Mouse (Mus musculus) midbrain, embryonic 14.5 days (tissue): Measurements from ENCODE around the gene Cyth2. TPM values are rescaled to one million over a fixed set of nuclear protein-coding genes. Genes with fewer than 3 reads are reported as not detected.
A peak's percentile ranks its signal among the peaks of the same experiment; 100 is the strongest.

Experiments used
- ATAC-seq: fragments of 200-750 bp; cut with Nextera tagmentation; 2 replicates; pipeline ENCODE4 v1.8.0; 2017; ENCODE audit warnings: moderate number of reproducible peaks, moderate library complexity; ENCODE audit not compliant: low FRiP score, low TSS enrichment
- DNase-seq: peaks from one replicate; pipeline ENCODE4 v3.0.0-alpha.2; 2015
- H3K27ac ChIP-seq: fragments of 300-500 bp; sonication (generic); replicated peaks from 2 replicates; pipeline ENCODE4 v1.5.1; 2014; ENCODE audit warnings: mild to moderate bottlenecking, low read depth, low read length, moderate library complexity
- H3K27me3 ChIP-seq: fragments of 300-500 bp; sonication (generic); 2 replicates; pipeline ENCODE4 v1.6.1; 2014; ENCODE audit warnings: low read length, control low read depth, mixed read lengths; ENCODE audit not compliant: control insufficient read depth, insufficient read depth
- H3K36me3 ChIP-seq: fragments of 300-500 bp; sonication (generic); 2 replicates; pipeline ENCODE4 v1.6.1; 2014; ENCODE audit warnings: low read length, control low read depth; ENCODE audit not compliant: control insufficient read depth, insufficient read depth
- H3K4me1 ChIP-seq: fragments of 300-500 bp; sonication (generic); 2 replicates; pipeline ENCODE4 v1.6.1; 2014; ENCODE audit warnings: mild to moderate bottlenecking, antibody characterized with exemption, low read length, control low read depth; ENCODE audit not compliant: control insufficient read depth, insufficient read depth
- H3K4me2 ChIP-seq: fragments of 300-500 bp; sonication (generic); 2 replicates; pipeline ENCODE4 v1.6.1; 2014; ENCODE audit warnings: mild to moderate bottlenecking, low read length, moderate library complexity
- H3K4me3 ChIP-seq: fragments of 300-500 bp; sonication (generic); replicated peaks from 2 replicates; pipeline ENCODE4 v1.5.1; 2014; ENCODE audit warnings: low read depth, low read length
- H3K9ac ChIP-seq: fragments of 300-500 bp; sonication (generic); replicated peaks from 2 replicates; pipeline ENCODE4 v1.6.1; 2014; ENCODE audit warnings: mild to moderate bottlenecking, low read length, moderate library complexity
- H3K9me3 ChIP-seq: fragments of 300-500 bp; sonication (generic); 2 replicates; pipeline ENCODE4 v1.6.1; 2016; ENCODE audit warnings: low read length, control low read depth, mixed read lengths; ENCODE audit not compliant: control insufficient read depth
- WGBS: fragments of 180-500 bp; shearing (Covaris S2); extraction: QIAGEN DNeasy Blood & Tissue Kit; methylation state at CpG from one replicate; pipeline ENCODE4 v1.1.7; 2014; 5-methylcytosine and 5-hydroxymethylcytosine counted together
- polyA plus RNA-seq: library from polyadenylated mRNA; unstranded; fragments of >200 nt; fragmentation: Nextera tagmentation; extraction: Ambion mirVana; gene quantifications from 2 replicates; pipeline ENCODE4 v1.2.1, GENCODE M21; 2014

Cyth2 gene
- polyA plus RNA-seq, 1 experiment from 2014 or later, result 281 TPM

DNA sequence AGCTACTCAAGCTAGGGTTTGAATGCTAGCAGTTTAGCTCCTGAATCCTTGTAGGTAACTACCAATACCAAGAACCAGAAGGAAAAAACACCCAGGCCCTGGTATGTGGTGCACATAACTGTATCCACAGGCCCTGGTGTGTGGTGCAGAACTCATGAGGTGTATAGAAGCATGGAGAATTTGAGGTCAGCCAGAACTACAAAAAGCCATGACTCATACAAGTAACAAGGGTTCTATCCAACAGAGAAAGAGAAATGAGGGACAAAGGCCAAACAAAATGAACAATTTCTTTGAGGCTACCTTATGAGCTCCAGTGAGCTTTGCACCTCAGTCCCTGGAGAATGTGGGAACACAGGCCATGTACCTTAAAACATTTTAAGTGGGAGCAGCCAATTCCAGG, 6.5 kb upstream of the Cyth2 start:
- Histone ChIP-seq H3K4me1 (peaks cover 3% of the 10 kb centered on the region), H3K27me3 (peaks cover 7% of the 10 kb centered on the region; the same call in 1 of the 2 replicates), H3K9ac (no peak overlapping the region), H3K27ac (no peak overlapping the region), H3K36me3 (peaks cover 27% of the 10 kb centered on the region), H3K4me2 (no peak overlapping the region), H3K9me3 (no peaks in the 10 kb centered on the region), H3K4me3 (no peak overlapping the region)
- no peak for DNase-seq
- no peak for ATAC-seq

DNA sequence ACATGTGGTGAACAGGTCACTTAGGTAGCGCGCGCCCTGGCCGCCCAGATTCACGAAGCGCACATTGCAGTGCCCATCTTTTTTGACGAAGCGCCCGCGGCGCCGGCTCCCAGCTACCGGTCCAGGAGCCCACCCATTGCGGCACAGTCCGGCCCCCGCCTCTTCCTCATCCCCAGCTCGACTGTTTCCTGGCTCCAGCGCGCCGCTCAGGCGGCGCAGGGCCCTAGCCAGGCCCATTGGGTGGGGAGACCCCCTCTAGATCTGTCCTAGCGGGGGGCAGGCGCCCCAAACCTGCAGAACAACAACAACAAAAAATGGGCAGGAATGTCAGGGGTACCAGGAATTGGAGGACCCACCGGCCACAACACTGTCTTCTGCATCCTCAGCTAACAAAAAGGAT, 5.5 kb upstream of the Cyth2 start:
- 10% methylated on average over 25 of the region's 25 CpGs for WGBS
- Histone ChIP-seq H3K9ac (no peak overlapping the region), H3K4me2 (no peak overlapping the region)

DNA sequence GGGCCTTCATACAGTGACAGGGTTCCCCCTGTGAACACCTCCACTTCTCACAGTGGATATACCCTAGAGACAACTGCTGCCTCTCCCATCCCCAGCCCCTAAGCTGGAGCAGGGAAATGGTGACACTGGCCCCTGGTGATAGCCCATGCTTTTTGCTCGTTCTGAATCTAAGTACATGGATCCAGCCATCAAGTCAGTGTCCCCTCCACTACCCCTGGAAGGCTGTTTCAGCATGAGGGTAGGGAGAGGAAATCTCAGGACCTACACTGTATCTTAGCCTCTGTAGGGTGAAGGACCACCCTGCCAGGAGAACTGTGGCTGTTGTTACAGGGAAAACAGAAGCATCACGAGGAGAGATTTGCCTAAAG, 1.6 kb upstream of the Cyth2 start:
- peak overlapping the region; percentile 37 for H3K9ac ChIP-seq
- DNase-seq (no peak), ATAC-seq (no peak)
- peak overlapping the region; percentile 74 for H3K27ac ChIP-seq
- H3K4me1 ChIP-seq, result peaks cover 24% of the 10 kb centered on the region
- H3K27me3 ChIP-seq, result peaks cover 7% of the 10 kb centered on the region; the same call in 1 of the 2 replicates
- 44% methylated on average over 2 of the region's 2 CpGs for WGBS
- no peak overlapping the region for H3K4me3 ChIP-seq
- peak overlapping the region; percentile 64; the same call in 1 of the 2 replicates for H3K4me2 ChIP-seq
- H3K9me3 ChIP-seq, result no peaks in the 10 kb centered on the region
- peaks cover 19% of the 10 kb centered on the region for H3K36me3 ChIP-seq

More for the DNA sequence above, 5.5 kb upstream of the Cyth2 start:
- ATAC-seq (no peak), DNase-seq (no peak)
- H3K4me1 ChIP-seq, result peaks cover 13% of the 10 kb centered on the region
- H3K4me3 ChIP-seq, result no peak overlapping the region
- H3K27me3 ChIP-seq, result peaks cover 7% of the 10 kb centered on the region; the same call in 1 of the 2 replicates
- H3K9me3 ChIP-seq, result no peaks in the 10 kb centered on the region
- no peak overlapping the region for H3K27ac ChIP-seq
- peaks cover 16% of the 10 kb centered on the region for H3K36me3 ChIP-seq

DNA sequence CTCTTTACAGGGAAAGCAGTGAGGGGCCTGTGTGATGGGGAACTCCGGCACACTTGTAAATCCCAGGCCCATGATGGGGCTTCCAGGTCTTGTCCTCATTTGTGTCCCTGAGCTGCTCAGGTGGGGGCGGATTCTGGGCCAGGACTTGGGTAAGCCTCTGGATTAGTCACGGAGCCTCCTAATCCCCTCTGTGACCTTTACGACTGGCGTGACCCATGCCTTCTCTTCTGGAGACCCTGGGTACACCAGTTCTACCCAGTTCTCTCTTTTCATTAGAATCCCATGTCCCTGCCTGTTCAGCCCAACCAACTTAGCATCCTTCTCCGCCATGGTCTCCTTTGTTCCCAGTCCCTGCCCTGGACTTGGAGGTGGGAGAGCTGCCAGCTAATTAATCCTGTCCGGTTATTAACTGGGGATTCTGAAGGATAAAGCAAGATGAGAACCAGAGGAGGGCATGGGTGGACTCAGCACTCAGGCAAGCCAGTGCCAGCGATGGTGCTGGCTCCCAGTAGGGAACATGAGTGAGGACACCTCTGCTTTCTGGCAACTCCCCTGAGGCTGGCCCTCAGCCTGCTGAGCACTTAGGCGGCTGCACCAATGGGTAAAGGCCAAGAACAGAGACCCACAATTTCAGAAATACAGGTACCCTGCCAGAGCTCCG, 1.1 kb upstream of the Cyth2 start:
- DNase-seq, result peak; percentile 31
- peak overlapping the region; percentile 37 for H3K9ac ChIP-seq
- 17% methylated on average over 10 of the region's 10 CpGs for whole genome bisulfite sequencing

GRCm38 (mm10) chr7:45814841-45815240, 460 bp upstream of the Cyth2 start:
- Histone ChIP-seq H3K36me3 (peaks cover 31% of the 10 kb centered on the region), H3K4me3 (peak overlapping the region; percentile 92), H3K4me1 (peaks cover 24% of the 10 kb centered on the region), H3K9ac (peak overlapping the region; percentile 23; the same call in 1 of the 2 replicates), H3K9me3 (no peaks in the 10 kb centered on the region), H3K4me2 (peak overlapping the region; percentile 64), H3K27me3 (peaks cover 1% of the 10 kb centered on the region; the same call in 1 of the 2 replicates), H3K27ac (peak overlapping the region; percentile 74)
- ATAC-seq (no peak), DNase-seq (peak; percentile 35)
- under 1% methylated on average over 5 of the region's 5 CpGs for WGBS

More for the DNA sequence above, 1.1 kb upstream of the Cyth2 start:
- Histone ChIP-seq H3K27me3 (peaks cover 7% of the 10 kb centered on the region; the same call in 1 of the 2 replicates), H3K27ac (peak overlapping the region; percentile 74), H3K9me3 (no peaks in the 10 kb centered on the region), H3K4me3 (peak overlapping the region; percentile 92; the same call in 1 of the 2 replicates), H3K36me3 (peaks cover 25% of the 10 kb centered on the region), H3K4me2 (peak overlapping the region; percentile 64), H3K4me1 (peaks cover 24% of the 10 kb centered on the region)
- ATAC-seq, result no peak

GRCm38 (mm10) chr7:45812921-45813320, 1.5 kb downstream of the Cyth2 start:
- Histone ChIP-seq H3K4me2 (peak overlapping the region; percentile 95), H3K4me1 (peaks cover 24% of the 10 kb centered on the region), H3K27ac (peak overlapping the region; percentile 100), H3K4me3 (peak overlapping the region; percentile 92), H3K27me3 (no peaks in the 10 kb centered on the region), H3K36me3 (peaks cover 50% of the 10 kb centered on the region), H3K9ac (peak overlapping the region; percentile 99), H3K9me3 (no peaks in the 10 kb centered on the region)
- WGBS, result 85% methylated on average over 8 of the region's 8 CpGs
- ATAC-seq (no peak), DNase-seq (no peak)

- no peaks in the 10 kb centered on the region for H3K27me3 ChIP-seq
- ATAC-seq, result no peak
- no peak overlapping the region for H3K4me2 ChIP-seq
- peaks cover 78% of the 10 kb centered on the region for H3K36me3 ChIP-seq
- peaks cover 10% of the 10 kb centered on the region for H3K4me1 ChIP-seq
- H3K9me3 ChIP-seq, result no peaks in the 10 kb centered on the region
- H3K4me3 ChIP-seq, result no peak overlapping the region
- no peak overlapping the region for H3K27ac ChIP-seq
- WGBS, result 87% methylated on average over 14 of the region's 14 CpGs
- DNase-seq, result no peak
- H3K9ac ChIP-seq, result no peak overlapping the region
These were observed 4.9 kb downstream of the Cyth2 start for GRCm38 (mm10) chr7:45809276-45810075.

GRCm38 (mm10) chr7:45808471-45808870, 5.9 kb downstream of the Cyth2 start:
- no peak overlapping the region for H3K4me3 ChIP-seq
- H3K9ac ChIP-seq, result no peak overlapping the region
- H3K27ac ChIP-seq, result 0 out of 2 replicates have a peak overlapping the region, but pooled peaks have one; percentile 32
- H3K4me1 ChIP-seq, result peaks cover 10% of the 10 kb centered on the region
- peaks cover 88% of the 10 kb centered on the region for H3K36me3 ChIP-seq
- 39% methylated on average over 11 of the region's 11 CpGs for WGBS
- no peaks in the 10 kb centered on the region for H3K9me3 ChIP-seq
- DNase-seq, result no peak
- H3K4me2 ChIP-seq, result no peak overlapping the region
- H3K27me3 ChIP-seq, result no peaks in the 10 kb centered on the region
- ATAC-seq, result no peak
